Mouse (Mus musculus) hindbrain, embryonic 10.5 days (tissue): ENCODE results near the gene Lat2. TPM values are rescaled to one million over a fixed set of nuclear protein-coding genes. Genes with fewer than 3 reads are reported as not detected.

Experiments
- DNase-seq: peaks from one replicate; pipeline ENCODE4 v3.0.0-alpha.2; 2017; ENCODE audit warnings: low spot score
- H3K27ac ChIP-seq: fragments of 300-500 bp; sonication (generic); 2 replicates; pipeline ENCODE4 v1.5.1; 2016; ENCODE audit warnings: mild to moderate bottlenecking, moderate library complexity
- H3K27me3 ChIP-seq: fragments of 300-500 bp; sonication (generic); 2 replicates; pipeline ENCODE4 v1.6.1; 2016; ENCODE audit warnings: mild to moderate bottlenecking; ENCODE audit not compliant: poor library complexity, insufficient read depth, severe bottlenecking
- H3K36me3 ChIP-seq: fragments of 300-500 bp; sonication (generic); 2 replicates; pipeline ENCODE4 v1.6.1; 2016; ENCODE audit warnings: mild to moderate bottlenecking, moderate library complexity
- H3K4me1 ChIP-seq: fragments of 300-500 bp; sonication (generic); replicated peaks from 2 replicates; pipeline ENCODE4 v1.6.1; 2016; ENCODE audit warnings: mild to moderate bottlenecking
- H3K4me3 ChIP-seq: fragments of 300-500 bp; sonication (generic); 2 replicates; pipeline ENCODE4 v1.5.1; 2016; ENCODE audit warnings: mild to moderate bottlenecking, moderate library complexity
- H3K9me3 ChIP-seq: fragments of 300-500 bp; sonication (generic); 2 replicates; pipeline ENCODE4 v1.6.1; 2016; ENCODE audit warnings: mild to moderate bottlenecking, moderate library complexity
- WGBS: fragments of 180-500 bp; shearing (Covaris S2); methylation state at CpG from one replicate; pipeline ENCODE4 v1.1.7; 2016; 5-methylcytosine and 5-hydroxymethylcytosine counted together
- polyA plus RNA-seq: library from polyadenylated mRNA; unstranded; fragments of >200 nt; fragmentation: Nextera tagmentation; extraction: Ambion mirVana; gene quantifications from 2 replicates; pipeline ENCODE4 v1.2.1, GENCODE M21; 2016

The Lat2 gene
- polyA plus RNA-seq, 1 experiment from 2014 or later, result 4.3 TPM

DNA sequence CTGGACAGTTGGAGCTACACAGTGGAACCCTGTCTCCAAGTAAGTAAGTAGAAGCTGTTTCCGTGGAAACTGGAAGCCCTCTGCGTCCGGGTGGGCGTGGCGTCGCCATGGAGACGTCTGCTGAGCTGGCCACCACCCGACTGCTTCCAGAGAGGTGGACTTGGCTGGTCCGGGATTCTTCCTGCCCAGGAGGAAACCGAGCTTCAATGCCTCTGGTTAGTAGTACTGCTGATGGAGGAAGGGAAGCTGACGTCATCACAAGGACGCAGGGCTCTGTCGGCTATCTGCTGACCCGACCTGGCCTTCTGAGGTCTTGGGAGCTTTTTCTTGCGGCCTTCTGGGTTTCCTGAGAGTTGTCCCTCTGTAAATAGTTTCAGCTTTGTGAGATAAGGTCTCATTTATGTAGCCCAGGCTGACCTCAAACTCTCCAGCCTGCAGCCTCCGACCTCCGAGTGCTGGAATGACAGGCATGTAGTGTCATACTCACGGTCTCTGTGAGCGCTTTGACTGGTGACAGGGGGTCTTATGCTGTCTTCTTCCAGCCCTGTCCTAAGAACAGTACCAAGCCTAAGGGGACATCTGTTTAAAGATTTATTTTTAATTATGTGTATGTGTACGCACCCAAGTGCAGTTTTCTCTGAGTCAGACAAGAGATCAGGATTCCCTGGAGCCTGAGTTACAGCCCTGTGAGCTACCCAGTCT lies 59.2 kb downstream of the Lat2 start:
- no peaks in the 10 kb centered on the region for H3K36me3 ChIP-seq
- H3K27me3 ChIP-seq, result 0 out of 2 replicates have a peak, but pooled peaks cover 3% of the 10 kb centered on the region
- H3K9me3 ChIP-seq, result 0 out of 2 replicates have a peak, but pooled peaks cover 2% of the 10 kb centered on the region
- WGBS, result 14% methylated on average over 20 of the region's 20 CpGs
- peak; percentile 91 for DNase-seq
- H3K4me3 ChIP-seq, result peak overlapping the region; percentile 34
- H3K4me1 ChIP-seq, result peaks cover 40% of the 10 kb centered on the region
- peak overlapping the region; percentile 72 for H3K27ac ChIP-seq

DNA sequence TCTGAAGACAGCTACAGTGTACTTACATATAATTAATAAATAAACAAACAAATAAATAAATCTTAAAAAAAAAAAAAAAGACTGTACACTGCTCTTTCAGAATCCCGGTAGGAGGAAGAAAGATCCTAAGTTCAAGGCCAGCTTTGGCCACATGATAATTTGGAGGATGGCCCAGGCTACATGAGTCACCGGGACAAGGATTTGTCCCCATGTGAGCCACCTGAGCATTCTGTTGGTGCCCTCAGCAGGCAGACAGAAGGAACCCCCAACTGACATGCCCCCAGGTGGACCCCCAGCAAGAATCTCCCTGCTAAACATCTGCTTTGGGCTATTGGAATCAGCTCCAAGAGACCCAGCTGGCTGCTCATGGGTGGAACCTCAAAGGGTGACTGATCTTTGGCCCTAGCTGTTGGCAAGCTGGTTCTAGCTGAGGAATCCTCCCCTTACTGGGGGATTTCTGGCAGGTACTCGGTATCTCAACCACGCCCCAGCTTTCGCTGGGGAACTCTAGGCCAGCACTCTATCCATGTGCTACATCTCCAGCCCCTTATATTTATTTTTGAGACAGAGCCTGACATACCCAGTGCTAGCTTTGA lies 60.8 kb downstream of the Lat2 start:
- 0 out of 2 replicates have a peak, but pooled peaks cover 2% of the 10 kb centered on the region for H3K9me3 ChIP-seq
- peaks cover 51% of the 10 kb centered on the region for H3K4me1 ChIP-seq
- 88% methylated on average over 5 of the region's 5 CpGs for WGBS
- H3K27me3 ChIP-seq, result 0 out of 2 replicates have a peak, but pooled peaks cover 3% of the 10 kb centered on the region
- 0 out of 2 replicates have a peak, but pooled peaks cover 4% of the 10 kb centered on the region for H3K36me3 ChIP-seq
- no peak overlapping the region for H3K4me3 ChIP-seq
- no peak overlapping the region for H3K27ac ChIP-seq
- DNase-seq, result no peak

GRCm38 (mm10) chr5:134552110-134552972 lies 62.5 kb downstream of the Lat2 start, which contains the start of gene Clip2:
Clip2 (minus strand) TSS chr5:134552434.
- peak; percentile 93 for DNase-seq
- peak within 1 kb of the TSS; percentile 97 for H3K27ac ChIP-seq
- 0 out of 2 replicates have a peak, but pooled peaks cover 3% of the 10 kb centered on the region for H3K27me3 ChIP-seq
- peaks cover 61% of the 10 kb centered on the region for H3K4me1 ChIP-seq
- H3K9me3 ChIP-seq, result 0 out of 2 replicates have a peak, but pooled peaks cover 2% of the 10 kb centered on the region
- H3K4me3 ChIP-seq, result peak within 1 kb of the TSS; percentile 94
- peaks cover 10% of the 10 kb centered on the region for H3K36me3 ChIP-seq
- under 1% methylated on average over 61 of the region's 61 CpGs for WGBS

- peak; percentile 57 for DNase-seq
- peaks cover 66% of the 10 kb centered on the region for H3K4me1 ChIP-seq
- 1% methylated on average over 52 of the region's 52 CpGs for WGBS
Observed at GRCm38 (mm10) chr5:134551233-134552109, 63.4 kb downstream of the Lat2 start.

DNA sequence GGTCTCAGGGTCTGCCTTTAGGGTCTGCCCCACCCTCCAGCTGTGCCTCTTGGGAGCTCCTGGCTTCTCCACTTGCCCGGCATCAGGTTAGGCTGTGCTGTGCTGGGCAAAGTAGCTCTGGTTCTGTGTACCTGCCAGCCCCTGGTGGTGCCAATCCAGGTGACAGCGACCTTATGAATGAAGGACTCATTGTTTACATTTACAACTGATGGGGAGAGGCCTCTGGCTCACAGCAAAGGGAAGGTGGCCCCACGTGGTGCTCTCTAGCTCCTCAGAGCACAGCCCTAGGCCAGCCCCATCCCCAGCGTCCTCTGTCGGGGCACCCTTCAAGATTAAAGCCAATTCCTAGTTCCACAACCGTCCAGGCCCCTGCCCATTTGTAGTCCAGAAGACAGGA lies 64.0 kb downstream of the Lat2 start:
- DNase-seq, result no peak
- WGBS, result 14% methylated on average over 6 of the region's 6 CpGs
- H3K27me3 ChIP-seq, result 0 out of 2 replicates have a peak, but pooled peaks cover 3% of the 10 kb centered on the region
- H3K27ac ChIP-seq, result peak overlapping the region; percentile 97
- H3K4me1 ChIP-seq, result peaks cover 62% of the 10 kb centered on the region
- peak overlapping the region; percentile 94 for H3K4me3 ChIP-seq
- H3K9me3 ChIP-seq, result no peaks in the 10 kb centered on the region
- H3K36me3 ChIP-seq, result peaks cover 10% of the 10 kb centered on the region

More at GRCm38 (mm10) chr5:134551233-134552109, 63.4 kb downstream of the Lat2 start:
- Histone ChIP-seq H3K9me3 (no peaks in the 10 kb centered on the region), H3K36me3 (peaks cover 10% of the 10 kb centered on the region), H3K27me3 (0 out of 2 replicates have a peak, but pooled peaks cover 3% of the 10 kb centered on the region), H3K27ac (peak overlapping the region; percentile 97), H3K4me3 (peak overlapping the region; percentile 94)

Other genes starting within 250 kb of the Lat2 start
- gene Gtf2ird1, start 158.3 kb downstream of the Lat2 start, polyA plus RNA-seq, result 84.8 and 91.6 TPM in 2 replicates
- 6.0 and 8.1 TPM in 2 replicates for gene Clip2, start 62.6 kb downstream of the Lat2 start, polyA plus RNA-seq
- gene Syna, start 54.9 kb downstream of the Lat2 start, polyA plus RNA-seq, result 0.09 and 0.12 TPM in 2 replicates
- 366 and 403 TPM in 2 replicates for gene Rfc2, start 33.7 kb downstream of the Lat2 start, polyA plus RNA-seq
- gene Eif4h, start 24.5 kb upstream of the Lat2 start, polyA plus RNA-seq, result 502 and 539 TPM in 2 replicates
- 8.6 and 16.3 TPM in 2 replicates for gene Limk1, start 73.6 kb upstream of the Lat2 start, polyA plus RNA-seq
- gene Eln, start 132.3 kb upstream of the Lat2 start, polyA plus RNA-seq, result 1.2 and 2.3 TPM in 2 replicates